ENCODE assay signal across 8 mouse cellular contexts in the genomic region with DNA sequence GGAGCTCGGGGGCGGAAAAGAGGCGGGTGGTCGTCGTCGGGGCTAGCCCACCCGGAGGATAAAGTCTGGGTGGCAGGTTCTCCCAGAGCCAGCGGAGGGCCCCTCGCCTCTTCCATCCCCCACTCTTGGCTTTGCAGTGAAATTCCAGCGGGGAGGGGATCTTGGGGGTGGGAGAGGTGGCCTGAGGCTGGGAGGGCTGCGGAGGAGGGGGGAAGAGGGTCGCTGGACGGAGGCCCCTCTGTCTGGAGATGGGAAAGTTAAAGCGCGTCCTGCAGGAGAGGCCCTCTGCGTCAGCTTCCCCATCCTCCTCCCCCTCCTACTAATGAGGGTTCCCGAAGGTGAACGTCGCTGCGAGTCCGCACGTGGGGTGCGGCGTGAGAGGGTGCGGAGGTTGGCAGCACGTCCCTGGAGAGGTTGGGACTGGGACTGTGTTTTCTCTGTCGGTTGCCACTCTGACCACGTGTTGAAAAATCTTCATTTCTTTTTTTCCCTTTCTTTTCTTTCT. TPM values are rescaled to one million over a fixed set of nuclear protein-coding genes. Genes with fewer than 3 reads are reported as not detected.
DNase-seq lines count a peak whose midpoint lies in the region; ATAC-seq lines count a peak whose summit lies in the region.

No protein-coding gene starts in this region.

- peak overlapping the region; percentile 37 for H3K4me3 ChIP-seq in limb, embryonic 11.5 days (ENCODE audit: low read depth, low read length)
- H3K4me3 ChIP-seq in midbrain, embryonic 15.5 days = peak overlapping the region; percentile 48

- under 1% methylated on average over 27 of the region's 28 CpGs for WGBS in limb, embryonic 11.5 days
- under 1% methylated on average over 28 of the region's 28 CpGs for WGBS in midbrain, embryonic 15.5 days

- no peaks in the 10 kb centered on the region for H3K27me3 ChIP-seq in limb, embryonic 11.5 days (ENCODE audit: control insufficient read depth, insufficient read depth, low read length)
- H3K27me3 ChIP-seq in midbrain, embryonic 15.5 days (replicated peaks) = peaks cover 47% of the 10 kb centered on the region

- H3K9me3 ChIP-seq in limb, embryonic 11.5 days (ENCODE audit: control insufficient read depth, low read length) = no peaks in the 10 kb centered on the region
- H3K9me3 ChIP-seq in midbrain, embryonic 15.5 days = no peaks in the 10 kb centered on the region

- H3K4me2 ChIP-seq in limb, embryonic 11.5 days (ENCODE audit: low read depth, severe bottlenecking) = peak overlapping the region; percentile 87
- H3K4me2 ChIP-seq in midbrain, embryonic 15.5 days = peak overlapping the region; percentile 74

- peak; percentile 44 to 63 for DNase-seq in lung, adult 18-20 months
- DNase-seq in lung, postnatal 25 days (ENCODE audit: low spot score) = no peak
- DNase-seq in embryo, embryonic 9.5 days (ENCODE audit: extremely low spot score) = peak; percentile 84
- peak; percentile 54 to 55 for DNase-seq in heart, postnatal 10 days
- peak; percentile 83 for DNase-seq in limb, embryonic 11.5 days (ENCODE audit: low spot score)
- no peak for DNase-seq in left cerebral cortex, postnatal 14 days (ENCODE audit: low spot score in 2 of 2)
- no peak for DNase-seq in cerebellum, postnatal 14 days

- peaks cover 19% of the 10 kb centered on the region for H3K4me1 ChIP-seq in limb, embryonic 11.5 days (ENCODE audit: control insufficient read depth, insufficient read depth, low read length)
- H3K4me1 ChIP-seq in midbrain, embryonic 15.5 days = peaks cover 73% of the 10 kb centered on the region

- H3K9ac ChIP-seq in limb, embryonic 11.5 days (ENCODE audit: low read length) = peak overlapping the region; percentile 56
- H3K9ac ChIP-seq in midbrain, embryonic 15.5 days = no peak overlapping the region

- no peaks in the 10 kb centered on the region for H3K36me3 ChIP-seq in limb, embryonic 11.5 days (ENCODE audit: control insufficient read depth, insufficient read depth, low read length)
- no peaks in the 10 kb centered on the region for H3K36me3 ChIP-seq in midbrain, embryonic 15.5 days (replicated peaks)

- intact Hi-C loops in heart, postnatal 10 days (cut with DNase I) = no loop called here
- intact Hi-C loops in left cerebral cortex, postnatal 14 days (cut with DNase I) = no loop called here

- ATAC-seq in limb, embryonic 11.5 days (ENCODE audit: insufficient number of reproducible peaks, low FRiP score, low TSS enrichment, low read depth) = no peak
- ATAC-seq in midbrain, embryonic 15.5 days (replicated peaks) = no peak

- peak overlapping the region; percentile 65 for H3K27ac ChIP-seq in limb, embryonic 11.5 days (replicated peaks; ENCODE audit: low read depth, low read length)
- no peak overlapping the region for H3K27ac ChIP-seq in midbrain, embryonic 15.5 days

RNA-seq across cellular contexts. Expression of gene Ccnd2, which starts 1.4 kb away (rescaled TPM):
- total RNA-seq in heart, postnatal 10 days (2021) = 100 to 1,000 TPM; 270 to 328 TPM
- 1,093 and 1,097 TPM in 2 replicates for polyA plus RNA-seq in limb, embryonic 11.5 days (2014; fragmentation: Nextera tagmentation; extraction: Ambion mirVana)
- 320 and 370 TPM in 2 replicates for polyA plus RNA-seq in midbrain, embryonic 15.5 days (2015; fragmentation: Nextera tagmentation; extraction: Ambion mirVana)
- 100 to 1,000 TPM; 102 to 106 TPM for total RNA-seq in left cerebral cortex, postnatal 14 days (2021)

RNA-seq across cellular contexts. Expression of gene Tigar, which starts 44.0 kb away (rescaled TPM):
- total RNA-seq in heart, postnatal 10 days (2021) = 10 to 100 TPM; 38.8 to 40.4 TPM
- 4.3 and 4.5 TPM in 2 replicates for polyA plus RNA-seq in limb, embryonic 11.5 days (2014; fragmentation: Nextera tagmentation; extraction: Ambion mirVana)
- 6.5 and 7.1 TPM in 2 replicates for polyA plus RNA-seq in midbrain, embryonic 15.5 days (2015; fragmentation: Nextera tagmentation; extraction: Ambion mirVana)
- 10 to 100 TPM; 24.7 to 25.5 TPM for total RNA-seq in left cerebral cortex, postnatal 14 days (2021)

Comparison
In these comparisons a context has a peak if more than half of its experiments do, and no peak if none do; other contexts are left out.
1. DNase-seq: peak in lung, adult 18-20 months (2 of 2), embryo, embryonic 9.5 days (single experiment), heart, postnatal 10 days (2 of 2) and limb, embryonic 11.5 days (single experiment); none in lung, postnatal 25 days (single experiment), left cerebral cortex, postnatal 14 days (0 of 2) and cerebellum, postnatal 14 days (0 of 2).